10 mouse cellular contexts compared by ENCODE assay signal in the genomic region with DNA sequence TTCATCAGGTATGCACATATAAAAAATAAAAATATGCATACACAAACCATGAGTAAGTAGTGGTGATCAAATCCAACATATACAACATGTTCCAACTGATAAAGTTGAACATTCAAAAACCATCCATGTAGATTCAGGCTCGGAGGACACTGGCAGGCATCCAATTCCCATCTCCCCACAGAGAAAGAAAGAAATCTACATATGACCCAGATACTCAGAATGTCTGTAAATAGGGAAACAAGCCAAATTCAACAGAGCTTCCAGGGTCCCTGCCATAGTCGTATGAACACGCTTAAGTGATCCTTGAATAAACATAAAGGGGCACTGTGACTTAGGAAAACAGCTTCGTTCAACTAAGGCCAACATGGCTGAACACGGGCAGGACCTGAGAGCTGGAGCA. TPM values are rescaled to one million over a fixed set of nuclear protein-coding genes. Genes with fewer than 3 reads are reported as not detected.
DNase-seq lines count a peak whose midpoint lies in the region; ATAC-seq and TF ChIP-seq lines count a peak whose summit lies in the region.
"Had no signal": no experiment of that assay in that cellular context is flagged by ENCODE, and none has a peak within 500 bp of the region (broad histone marks: within the 10 kb centered on the region; RNA-seq: fewer than 3 reads in every experiment).

No protein-coding gene starts in this region.

- DNase-seq in adrenal gland, postnatal 10 days = peak; percentile 30
- no peak for DNase-seq in adrenal gland, postnatal 25 days
- DNase-seq in lung, adult 2 months = no peak
- DNase-seq in brain, embryonic 14.5 days (ENCODE audit: low read depth) = peak; percentile 82
- DNase-seq in layer of hippocampus, adult 2 months (ENCODE audit: low spot score in 2 of 2) = no peak
- DNase-seq: thymus, postnatal 14 days had no signal

- no peak for TF ChIP-seq CTCF in lung, adult 2 months (IDR thresholded peaks at IDR 0.05; ENCODE audit: insufficient read depth, low read length)
- TF ChIP-seq CTCF in brain, embryonic 14.5 days (IDR thresholded peaks at IDR 0.05; ENCODE audit: borderline replicate concordance, extremely low read depth, insufficient read depth, insufficient read length) = no peak
- no peak for TF ChIP-seq CTCF in layer of hippocampus, adult 2 months (conservative IDR thresholded peaks at IDR 0.05)

- H3K4me1 ChIP-seq in hindbrain, embryonic 13.5 days (replicated peaks) = 0 out of 2 replicates have a peak, but pooled peaks cover 5% of the 10 kb centered on the region
- no peaks in the 10 kb centered on the region for H3K4me1 ChIP-seq in hindbrain, embryonic 12.5 days
- H3K4me1 ChIP-seq in lung, embryonic 16.5 days (replicated peaks; ENCODE audit: control insufficient read depth, insufficient read depth, low read length) = peaks cover 7% of the 10 kb centered on the region
- H3K4me1 ChIP-seq in lung, adult 2 months (ENCODE audit: control insufficient read depth, insufficient read depth, low read length) = no peaks in the 10 kb centered on the region
- H3K4me1 ChIP-seq: neural tube, embryonic 13.5 days had no signal

- no peaks in the 10 kb centered on the region for H3K27me3 ChIP-seq in hindbrain, embryonic 13.5 days
- H3K27me3 ChIP-seq in hindbrain, embryonic 12.5 days = no peaks in the 10 kb centered on the region
- H3K27me3 ChIP-seq in lung, embryonic 16.5 days (ENCODE audit: control insufficient read depth, insufficient read depth, low read depth, low read length) = no peaks in the 10 kb centered on the region
- H3K27me3 ChIP-seq: neural tube, embryonic 13.5 days had no signal

- H3K9me3 ChIP-seq in hindbrain, embryonic 13.5 days = no peaks in the 10 kb centered on the region
- no peaks in the 10 kb centered on the region for H3K9me3 ChIP-seq in hindbrain, embryonic 12.5 days (replicated peaks)
- H3K9me3 ChIP-seq in lung, embryonic 16.5 days (ENCODE audit: control insufficient read depth, low read length) = no peaks in the 10 kb centered on the region
- H3K9me3 ChIP-seq: neural tube, embryonic 13.5 days had no signal

- no peak for ATAC-seq in hindbrain, embryonic 13.5 days (ENCODE audit: low FRiP score)
- no peak for ATAC-seq in hindbrain, embryonic 12.5 days (ENCODE audit: low FRiP score)
- ATAC-seq in lung, embryonic 16.5 days (ENCODE audit: low read depth) = peak; percentile 38; the same call in 1 of the 2 replicates

- no peak for TF ChIP-seq POLR2A in lung, adult 2 months (IDR thresholded peaks at IDR 0.05; ENCODE audit: borderline replicate concordance, extremely low read depth, low read depth, low read length)
- TF ChIP-seq POLR2A in brain, embryonic 14.5 days (IDR thresholded peaks at IDR 0.05; ENCODE audit: borderline replicate concordance, extremely low read depth, insufficient read depth, insufficient read length, poor library complexity, severe bottlenecking) = no peak

- peak overlapping the region; percentile 62 for H3K27ac ChIP-seq in hindbrain, embryonic 13.5 days
- H3K27ac ChIP-seq in hindbrain, embryonic 12.5 days = no peak overlapping the region
- H3K27ac ChIP-seq in lung, embryonic 16.5 days (ENCODE audit: low read length) = no peak overlapping the region
- no peak overlapping the region for H3K27ac ChIP-seq in layer of hippocampus, adult 2 months

- no peak overlapping the region for H3K4me3 ChIP-seq in hindbrain, embryonic 13.5 days
- H3K4me3 ChIP-seq in hindbrain, embryonic 12.5 days = no peak overlapping the region
- H3K4me3 ChIP-seq in lung, embryonic 16.5 days (ENCODE audit: low read length) = no peak overlapping the region
- no peak overlapping the region for H3K4me3 ChIP-seq in lung, adult 2 months (replicated peaks; ENCODE audit: extremely low read depth, low read depth, low read length)
- no peak overlapping the region for H3K4me3 ChIP-seq in layer of hippocampus, adult 2 months
- H3K4me3 ChIP-seq: neural tube, embryonic 13.5 days had no signal

- H3K9ac ChIP-seq in hindbrain, embryonic 13.5 days = no peak overlapping the region
- H3K9ac ChIP-seq in hindbrain, embryonic 12.5 days = no peak overlapping the region
- H3K9ac ChIP-seq in lung, embryonic 16.5 days (ENCODE audit: low read length) = no peak overlapping the region
- H3K9ac ChIP-seq: neural tube, embryonic 13.5 days had no signal

- no peak overlapping the region for H3K4me2 ChIP-seq in hindbrain, embryonic 13.5 days
- H3K4me2 ChIP-seq in hindbrain, embryonic 12.5 days (replicated peaks) = no peak overlapping the region
- no peak overlapping the region for H3K4me2 ChIP-seq in lung, embryonic 16.5 days (ENCODE audit: low read depth, low read length)
- H3K4me2 ChIP-seq: neural tube, embryonic 13.5 days had no signal

- peaks cover 17% of the 10 kb centered on the region for H3K36me3 ChIP-seq in hindbrain, embryonic 13.5 days
- 0 out of 2 replicates have a peak, but pooled peaks cover 11% of the 10 kb centered on the region for H3K36me3 ChIP-seq in hindbrain, embryonic 12.5 days
- no peaks in the 10 kb centered on the region for H3K36me3 ChIP-seq in lung, embryonic 16.5 days (ENCODE audit: control insufficient read depth, insufficient read depth, low read length)

- 64% methylated on average over 5 of the region's 5 CpGs for WGBS in hindbrain, embryonic 13.5 days
- 79% methylated on average over 5 of the region's 5 CpGs for WGBS in hindbrain, embryonic 12.5 days
- WGBS in lung, embryonic 16.5 days = 35% methylated on average over 5 of the region's 5 CpGs
- 57% methylated on average over 5 of the region's 5 CpGs for WGBS in lung, adult 2 months

RNA-seq across cellular contexts. Expression of a gene that starts 49.9 kb away (rescaled TPM):
- total RNA-seq in adrenal gland, postnatal 10 days (2021) = 10 to 100 TPM; 26.2 to 27.6 TPM
- 24.9 and 27.1 TPM in 2 replicates for total RNA-seq in adrenal gland, postnatal 25 days (2021)
- 28.6 and 29.5 TPM in 2 replicates for polyA plus RNA-seq in hindbrain, embryonic 13.5 days (2015; fragmentation: Nextera tagmentation; extraction: Ambion mirVana)
- 23.9 and 29.1 TPM in 2 replicates for polyA plus RNA-seq in hindbrain, embryonic 12.5 days (2016; fragmentation: Nextera tagmentation; extraction: Ambion mirVana)
- polyA plus RNA-seq in lung, embryonic 16.5 days (2015; fragmentation: Nextera tagmentation; extraction: Ambion mirVana) = 15.5 and 16.4 TPM in 2 replicates
- 5.7 and 9.7 TPM in 2 replicates for polyA plus RNA-seq in lung, adult 2 months (2012; rRNA removed)
- polyA plus RNA-seq in brain, embryonic 14.5 days (2012; rRNA removed) = 14.2 and 25.2 TPM in 2 replicates
- total RNA-seq in layer of hippocampus, adult 2 months (2021) = 10 to 100 TPM; 83.7 to 85.8 TPM

Comparison
In these comparisons a context has a peak if more than half of its experiments do, and no peak if none do; other contexts are left out.
1. DNase-seq: peak in adrenal gland, postnatal 10 days (single experiment) and brain, embryonic 14.5 days (single experiment); none in adrenal gland, postnatal 25 days (single experiment), lung, adult 2 months (single experiment) and layer of hippocampus, adult 2 months (0 of 2).